Mouse (Mus musculus): Measurements from ENCODE around the gene Abhd17a.
"Not testable (repeated sequence)": the region's sequence is repeated elsewhere in the genome, so short reads cannot be mapped to it uniquely, and the experiment has no call there.

Abhd17a gene

GRCm38 (mm10) chr10:80609269-80609924 is 19.3 kb upstream of the Abhd17a start:
- DNase-seq (ENCODE audit: low read depth, low spot score) = no peak

- DNase-seq (ENCODE audit: low read depth, low spot score) = no peak
These were observed 18.3 kb upstream of the Abhd17a start for GRCm38 (mm10) chr10:80608435-80608834.

DNA sequence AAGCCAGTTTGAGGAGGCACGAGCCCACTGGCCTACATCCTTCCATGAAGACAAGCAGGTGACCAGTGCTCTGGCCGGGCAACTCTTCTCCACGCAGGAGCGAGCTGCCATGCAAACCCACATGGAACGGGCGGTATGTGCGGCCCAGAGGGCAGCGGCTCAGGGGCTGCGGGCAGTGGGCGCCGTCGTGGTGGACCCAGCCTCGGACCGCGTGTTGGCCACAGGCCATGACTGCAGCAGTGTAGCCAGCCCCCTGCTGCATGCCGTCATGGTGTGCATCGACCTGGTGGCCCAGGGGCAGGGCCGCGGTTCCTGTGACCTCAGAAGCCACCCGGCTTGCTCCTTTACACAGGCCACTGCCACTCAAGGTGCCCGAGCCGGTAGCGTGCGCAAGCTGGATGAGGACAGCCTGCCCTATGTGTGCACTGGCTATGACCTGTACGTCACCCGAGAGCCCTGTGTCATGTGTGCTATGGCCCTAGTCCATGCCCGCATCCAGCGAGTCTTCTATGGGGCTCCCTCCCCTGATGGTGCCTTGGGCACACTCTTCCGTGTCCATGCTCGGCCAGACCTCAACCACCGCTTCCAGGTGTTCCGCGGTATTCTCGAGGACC is 16.7 kb upstream of the Abhd17a start:
- no peak for DNase-seq (ENCODE audit: low read depth, low spot score)

GRCm38 (mm10) chr10:80606306-80606705 is 16.2 kb upstream of the Abhd17a start:
- no peak for DNase-seq (ENCODE audit: low read depth, low spot score)

DNA sequence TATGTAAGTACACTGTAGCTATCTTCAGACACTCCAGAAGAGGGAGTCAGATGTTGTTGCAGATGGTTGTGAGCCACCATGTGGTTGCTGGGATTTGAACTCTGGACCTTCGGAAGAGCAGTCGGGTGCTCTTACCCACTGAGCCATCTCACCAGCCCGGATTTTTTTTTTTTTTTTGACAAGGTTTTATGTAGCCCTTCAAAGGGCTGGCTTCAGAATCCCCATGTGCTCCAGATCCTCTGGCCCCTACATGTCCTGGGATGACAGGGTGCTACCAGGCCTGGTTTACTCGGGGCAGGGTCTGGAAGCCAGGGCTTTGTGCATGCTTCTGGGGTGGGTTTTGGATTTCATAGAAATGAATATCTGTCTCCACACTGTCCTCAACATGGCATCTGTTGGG is 15.6 kb upstream of the Abhd17a start, which contains the start of gene Gm49322:
Gene Gm49322 (plus strand): TSS at position 301 of the 400 bp plus-strand sequence.
- not testable (repeated sequence) for DNase-seq (ENCODE audit: low read depth, low spot score)

DNA sequence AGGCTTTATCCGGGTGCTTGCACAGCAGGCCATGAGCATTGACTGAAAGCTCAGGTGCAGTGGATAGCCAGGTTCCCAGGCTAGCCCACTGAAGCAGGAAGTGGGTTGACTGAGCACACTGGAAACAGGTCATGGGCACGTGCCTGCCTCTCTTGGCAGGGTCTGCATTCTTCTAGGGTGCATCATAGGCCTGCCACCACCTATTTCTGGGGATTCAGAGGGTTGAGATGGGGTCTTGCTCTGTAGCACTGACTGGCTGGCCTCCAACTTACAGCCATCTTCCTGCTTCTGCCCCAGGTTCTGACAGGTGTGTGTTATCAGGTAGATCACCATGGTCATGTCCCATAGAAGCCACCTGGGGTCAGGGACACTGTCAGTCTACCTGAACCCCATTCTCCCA is 14.8 kb upstream of the Abhd17a start:
- no peak for DNase-seq (ENCODE audit: low read depth, low spot score)

GRCm38 (mm10) chr10:80604001-80604509 is 13.9 kb upstream of the Abhd17a start:
- no peak for DNase-seq (ENCODE audit: low read depth, low spot score)

DNA sequence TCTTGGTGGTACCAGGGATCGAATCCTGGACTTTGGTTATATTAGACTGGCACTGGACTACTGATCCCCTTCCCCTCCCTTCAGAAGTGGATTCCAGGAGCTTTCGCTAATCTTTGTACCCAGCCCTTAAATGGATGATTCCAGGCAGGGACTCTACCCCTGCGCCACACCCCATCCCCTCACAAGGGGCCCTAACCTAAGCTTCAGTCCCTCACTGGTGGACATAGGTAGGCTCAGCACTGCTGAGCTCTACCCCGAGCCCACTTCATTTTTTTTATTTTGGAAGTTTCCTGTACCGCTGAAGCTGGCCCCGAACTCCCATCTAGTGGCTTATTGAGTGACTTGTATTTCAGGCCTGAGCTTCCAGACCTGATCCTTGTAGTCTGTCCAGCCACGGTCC is 13.2 kb upstream of the Abhd17a start:
- DNase-seq (ENCODE audit: low read depth, low spot score) = no peak

DNA sequence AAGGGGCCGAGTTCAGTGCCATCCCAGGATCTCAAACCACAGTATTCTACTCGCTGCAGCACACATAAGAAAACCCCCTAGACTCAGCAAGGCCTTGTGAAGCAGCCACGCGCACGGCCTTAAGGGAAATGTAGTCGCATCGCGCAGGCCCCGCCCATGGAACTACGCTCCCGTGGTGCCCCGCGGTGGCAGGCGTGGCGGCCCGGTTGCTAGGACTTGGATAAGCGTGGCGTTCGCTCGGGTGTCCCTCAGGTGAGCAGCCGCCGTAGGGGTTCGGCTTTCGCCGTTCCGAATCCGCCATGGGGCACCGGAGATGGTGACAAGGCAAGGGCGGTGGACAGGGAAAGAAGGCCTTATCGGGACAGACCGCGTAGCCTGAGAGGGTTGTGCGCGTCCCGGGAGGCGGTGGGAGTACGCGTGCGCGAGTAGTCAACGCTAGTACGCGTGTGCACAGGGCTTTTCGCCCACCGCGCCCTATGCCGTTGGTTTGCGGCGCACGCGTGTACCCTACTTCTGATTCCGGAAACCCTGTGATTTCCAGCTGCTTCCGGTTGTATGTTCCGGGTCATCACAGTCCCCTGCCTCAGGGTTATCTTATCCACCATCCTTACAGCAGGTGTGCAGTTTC is 12.7 kb upstream of the Abhd17a start, which contains the start of the genes Scamp4 and Adat3:
Gene Scamp4 (plus strand): TSS at position 175 of the 628 bp plus-strand sequence.
Gene Adat3 (plus strand): TSS at position 183 of the 628 bp plus-strand sequence.
- peak; percentile 93 for DNase-seq (ENCODE audit: low read depth, low spot score)

GRCm38 (mm10) chr10:80596318-80596717 is 6.2 kb upstream of the Abhd17a start:
- DNase-seq (ENCODE audit: low read depth, low spot score) = no peak

- DNase-seq (ENCODE audit: low read depth, low spot score) = no peak
These were observed 838 bp downstream of the Abhd17a start for GRCm38 (mm10) chr10:80589127-80589878.

GRCm38 (mm10) chr10:80587305-80587657 is 2.9 kb downstream of the Abhd17a start:
- no peak for DNase-seq (ENCODE audit: low read depth, low spot score)

- no peak for DNase-seq (ENCODE audit: low read depth, low spot score)
These were observed 3.5 kb downstream of the Abhd17a start for GRCm38 (mm10) chr10:80586407-80587304.

DNA sequence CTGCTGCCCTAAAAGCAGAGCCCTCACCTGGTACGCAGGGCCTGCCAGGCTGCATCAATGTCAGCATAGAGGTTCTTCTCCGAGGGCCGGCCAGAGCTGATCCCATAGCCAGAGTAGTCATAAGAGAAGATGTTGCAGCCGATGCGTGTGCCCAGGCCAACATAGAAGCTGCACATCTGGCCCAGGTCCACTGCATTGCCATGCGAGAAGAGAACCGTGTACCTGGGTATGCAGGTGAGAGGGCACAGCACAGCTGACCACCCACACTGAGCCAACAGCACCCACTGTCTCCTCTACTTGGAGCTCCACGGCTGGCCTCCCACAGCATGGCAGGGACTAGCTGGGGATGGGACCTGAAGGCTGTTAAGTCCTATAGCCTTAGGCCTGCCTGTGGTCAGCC is 4.6 kb downstream of the Abhd17a start:
- DNase-seq (ENCODE audit: low read depth, low spot score) = no peak

DNA sequence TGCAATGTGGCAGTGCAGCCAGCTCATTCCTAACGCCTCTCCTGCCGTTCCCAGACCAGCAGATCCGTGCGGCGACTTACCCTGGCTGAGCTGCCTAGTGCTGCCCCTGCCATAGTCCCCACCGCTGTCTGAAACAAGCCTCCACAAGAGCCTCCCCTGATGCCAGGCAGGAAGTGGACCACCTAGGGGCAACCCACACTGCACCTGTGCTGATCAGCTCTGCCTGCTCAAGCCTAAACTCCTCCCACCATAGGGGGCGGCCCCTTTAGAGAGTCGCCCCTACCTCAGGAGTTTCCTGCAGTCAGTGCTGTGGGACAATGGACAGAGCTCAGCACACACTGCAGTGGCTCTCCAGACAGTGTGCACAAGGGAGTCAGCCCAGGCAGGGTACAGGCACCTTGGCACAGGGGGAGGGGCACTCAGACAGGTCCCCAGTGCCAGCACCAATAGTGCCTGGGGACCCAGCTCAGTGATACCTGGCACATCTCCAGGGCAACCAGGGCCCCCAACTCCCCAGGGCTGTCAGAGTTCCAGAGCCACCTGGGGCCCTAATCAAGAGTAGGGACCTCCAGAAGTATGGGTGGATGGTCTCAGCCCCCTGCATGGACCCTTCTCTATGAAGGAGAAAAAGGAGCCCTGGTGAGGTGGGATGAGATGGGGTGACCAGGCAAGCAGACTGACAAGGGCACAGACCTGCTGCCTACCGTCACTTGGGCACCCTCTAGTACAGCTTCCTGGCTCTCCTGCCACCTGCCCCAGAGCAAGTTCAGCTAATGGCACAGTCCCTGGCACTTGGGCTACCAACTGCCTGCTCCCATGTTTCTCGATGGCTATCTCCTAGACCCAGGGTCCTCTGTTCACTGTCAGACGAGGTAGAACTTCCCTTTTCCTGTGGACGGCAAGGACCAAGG is 5.2 kb downstream of the Abhd17a start:
- DNase-seq (ENCODE audit: low read depth, low spot score) = no peak

DNA sequence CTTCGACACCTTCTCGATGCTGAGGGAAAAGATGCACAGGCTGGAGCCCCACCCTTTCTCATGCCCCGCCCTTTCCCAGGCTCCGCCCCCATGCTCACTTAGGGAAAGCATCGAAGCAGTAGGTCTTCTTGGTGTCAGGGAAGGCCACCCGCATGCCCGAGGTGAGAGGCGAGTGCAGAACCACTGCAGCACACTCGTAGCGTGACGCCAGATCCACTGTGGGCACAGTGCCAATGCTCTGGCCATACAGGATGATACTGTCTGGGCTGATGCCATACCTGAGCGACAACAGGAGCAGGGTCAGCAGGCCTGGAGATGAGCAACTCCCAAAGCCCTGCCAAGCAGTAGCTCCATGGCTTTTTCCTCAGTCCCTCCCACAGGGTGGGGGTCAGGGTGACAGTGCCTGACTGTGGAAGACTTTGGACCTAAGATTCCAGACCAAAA is 6.1 kb downstream of the Abhd17a start:
- no peak for DNase-seq (ENCODE audit: low read depth, low spot score)

- no peak for DNase-seq (ENCODE audit: low read depth, low spot score)
These were observed 7.1 kb downstream of the Abhd17a start for GRCm38 (mm10) chr10:80583047-80583446.

DNA sequence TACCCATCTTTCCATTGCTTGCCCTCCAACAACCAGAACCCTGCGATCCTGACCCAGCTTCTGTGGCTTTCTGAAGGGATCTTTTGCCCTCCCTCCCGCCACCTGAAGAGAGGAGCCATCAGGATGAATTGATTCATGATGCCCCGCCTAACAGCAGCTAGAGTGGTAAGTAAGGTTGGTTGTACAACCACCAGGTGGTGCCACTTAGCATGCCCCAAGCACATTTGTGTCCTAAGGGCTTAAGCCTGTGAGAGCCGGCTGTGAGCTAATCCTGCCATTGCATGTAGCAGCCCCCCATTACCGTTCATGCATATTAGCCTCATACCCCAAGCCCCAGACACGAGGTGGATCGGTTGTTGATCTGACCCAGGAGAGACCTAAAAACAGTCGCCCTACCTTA is 11.2 kb downstream of the Abhd17a start:
- DNase-seq (ENCODE audit: low read depth, low spot score) = no peak

- no peak for DNase-seq (ENCODE audit: low read depth, low spot score)
These were observed 11.9 kb downstream of the Abhd17a start for GRCm38 (mm10) chr10:80578131-80578750.
